Mouse (Mus musculus) liver, embryonic 18 days (tissue): ENCODE results near the gene Begain. TPM values are rescaled to one million over a fixed set of nuclear protein-coding genes. Genes with fewer than 3 reads are reported as not detected.

Source experiments
- polyA plus RNA-seq: library from polyadenylated mRNA; depleted of rRNA; stranded (reverse); fragments of >200 nt; gene quantifications from 2 replicates; pipeline ENCODE4 v1.2.3, GENCODE M21; 2012; rRNA removed

The Begain gene
- 0.66 and 0.79 TPM in 2 replicates for polyA plus RNA-seq

DNA sequence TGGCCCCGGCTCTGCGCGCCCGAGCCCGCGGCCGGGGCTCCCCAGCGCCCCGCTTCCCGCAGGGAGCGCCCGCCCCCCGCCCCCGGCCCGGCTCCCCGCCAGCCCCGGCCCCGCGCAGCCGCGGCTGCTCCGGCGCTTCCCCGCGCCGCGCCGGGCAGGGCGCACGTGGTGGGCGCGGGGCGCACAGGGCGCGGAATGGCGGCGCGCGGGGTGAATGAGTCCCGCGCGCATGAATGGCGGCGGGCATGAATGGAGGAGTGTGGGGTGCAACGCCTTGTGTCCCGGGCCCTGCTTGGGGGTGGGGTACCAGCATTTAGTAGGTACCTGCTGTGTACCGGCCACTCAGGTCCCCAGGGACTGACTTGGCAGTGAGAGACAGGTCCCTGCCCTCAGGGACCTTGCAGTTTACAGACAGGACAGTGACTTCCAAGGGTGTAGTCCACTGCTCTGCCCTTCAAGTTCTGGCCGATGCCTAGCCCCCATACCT lies at the start of gene Begain:
Begain (minus strand) TSS at position 51 of the 487 bp plus-strand sequence.

Other genes with a start within 250 kb of the Begain start
- 2.8 TPM in 2 replicates for gene Slc25a29, start 232.3 kb downstream of the Begain start, polyA plus RNA-seq
- 90.3 and 111 TPM in 2 replicates for gene Slc25a47, start 232.2 kb downstream of the Begain start, polyA plus RNA-seq
- gene Wdr25, start 174.6 kb downstream of the Begain start, polyA plus RNA-seq, result 2.9 and 3.7 TPM in 2 replicates
- gene Wars, start 174.0 kb downstream of the Begain start, polyA plus RNA-seq, result 15.0 and 15.5 TPM in 2 replicates